Mouse (Mus musculus) erythroblast, embryonic 14.5 days (primary cell): ENCODE data around the gene Rnf157.
"Not testable (repeated sequence)": the region's sequence is repeated elsewhere in the genome, so short reads cannot be mapped to it uniquely, and the experiment has no call there.

ENCODE experiments used
- GATA1 ChIP-seq: IDR thresholded peaks from 2 replicates; pipeline ENCODE4 v1.6.1; 2012; ENCODE audit warnings: low read length, inconsistent platforms, mixed read lengths
- TAL1 ChIP-seq: IDR thresholded peaks from 3 replicates; pipeline ENCODE4 v1.6.1; 2012; ENCODE audit warnings: low read length, inconsistent platforms, mixed read lengths

GRCm38 (mm10) chr11:116360915-116361314 lies 51.9 kb downstream of the Rnf157 start:
- TF ChIP-seq TAL1, GATA1: not testable (repeated sequence)
